Mouse (Mus musculus) forebrain, embryonic 15.5 days (tissue): Measurements from ENCODE around the gene Chrne. TPM values are rescaled to one million over a fixed set of nuclear protein-coding genes. Genes with fewer than 3 reads are reported as not detected.

Source experiments
- ATAC-seq: fragments of 200-750 bp; cut with Nextera tagmentation; replicated peaks from 2 replicates; pipeline ENCODE4 v1.8.0; 2017; ENCODE audit warnings: mild to moderate bottlenecking, moderate TSS enrichment, moderate library complexity
- H3K27ac ChIP-seq: fragments of 300-500 bp; sonication (generic); replicated peaks from 2 replicates; pipeline ENCODE4 v1.5.1; 2015; ENCODE audit warnings: mild to moderate bottlenecking, inconsistent platforms
- H3K27me3 ChIP-seq: fragments of 300-500 bp; sonication (generic); 2 replicates; pipeline ENCODE4 v1.6.1; 2015; ENCODE audit warnings: inconsistent platforms
- H3K36me3 ChIP-seq: fragments of 300-500 bp; sonication (generic); 2 replicates; pipeline ENCODE4 v1.6.1; 2015; ENCODE audit warnings: mild to moderate bottlenecking, inconsistent platforms
- H3K4me1 ChIP-seq: fragments of 300-500 bp; sonication (generic); 2 replicates; pipeline ENCODE4 v1.6.1; 2015; ENCODE audit warnings: inconsistent platforms
- H3K4me2 ChIP-seq: fragments of 300-500 bp; sonication (generic); replicated peaks from 2 replicates; pipeline ENCODE4 v1.6.1; 2015; ENCODE audit warnings: mild to moderate bottlenecking, inconsistent platforms
- H3K4me3 ChIP-seq: fragments of 300-500 bp; sonication (generic); 2 replicates; pipeline ENCODE4 v1.5.1; 2015; ENCODE audit warnings: mild to moderate bottlenecking, inconsistent platforms
- H3K9ac ChIP-seq: fragments of 300-500 bp; sonication (generic); replicated peaks from 2 replicates; pipeline ENCODE4 v1.6.1; 2015; ENCODE audit warnings: mild to moderate bottlenecking, inconsistent platforms
- H3K9me3 ChIP-seq: fragments of 300-500 bp; sonication (generic); 2 replicates; pipeline ENCODE4 v1.6.1; 2016; ENCODE audit warnings: inconsistent platforms
- WGBS: fragments of 180-500 bp; shearing (Covaris S2); methylation state at CpG from one replicate; pipeline ENCODE4 v1.1.7; 2015; ENCODE audit warnings: mixed read lengths; 5-methylcytosine and 5-hydroxymethylcytosine counted together
- polyA plus RNA-seq: library from polyadenylated mRNA; unstranded; fragments of >200 nt; fragmentation: Nextera tagmentation; extraction: Ambion mirVana; gene quantifications from 2 replicates; pipeline ENCODE4 v1.2.1, GENCODE M21; 2015

The Chrne gene
- polyA plus RNA-seq, 1 experiment from 2014 or later, result 0.34 TPM

DNA sequence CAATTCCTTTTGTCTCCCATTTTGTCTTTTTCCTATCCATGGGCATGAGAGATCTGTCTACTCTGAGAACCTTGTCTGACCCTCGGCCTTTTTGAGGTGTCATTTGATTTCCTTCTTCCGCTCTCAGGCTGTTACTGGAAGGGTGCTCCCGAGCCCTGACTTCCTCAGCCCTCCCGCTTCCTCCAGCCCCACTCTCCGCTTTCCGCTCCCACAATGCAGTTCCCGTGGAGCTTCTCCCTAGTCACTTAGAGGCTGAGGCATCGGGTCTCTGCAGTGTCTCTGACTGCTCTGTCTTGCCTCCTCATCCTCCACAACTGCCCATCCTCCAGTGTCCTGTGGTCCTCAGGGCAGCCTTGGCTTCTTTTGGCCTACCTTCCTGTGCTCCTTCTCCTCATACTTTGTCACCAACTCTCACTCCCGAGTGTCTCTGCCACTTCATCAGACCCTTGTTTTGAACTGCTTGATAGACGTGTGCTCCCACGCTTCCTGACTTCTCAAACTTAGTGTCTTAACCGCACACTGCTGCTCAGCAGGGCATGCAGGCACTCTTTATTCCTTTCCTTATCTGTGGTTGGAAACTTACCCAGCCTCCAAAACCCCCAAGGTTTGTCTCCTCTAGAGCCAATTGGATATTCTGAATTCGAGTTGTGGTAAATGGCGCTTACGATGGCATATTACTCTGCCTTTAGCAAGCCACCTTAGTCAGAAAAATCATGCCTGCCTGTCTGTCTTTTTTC is 24.6 kb downstream of the Chrne start:
- H3K4me1 ChIP-seq, result peaks cover 10% of the 10 kb centered on the region
- no peak overlapping the region for H3K27ac ChIP-seq
- H3K9me3 ChIP-seq, result no peaks in the 10 kb centered on the region
- no peak overlapping the region for H3K9ac ChIP-seq
- H3K4me3 ChIP-seq, result no peak overlapping the region
- no peak for ATAC-seq
- peaks cover 13% of the 10 kb centered on the region; the same call in 1 of the 2 replicates for H3K36me3 ChIP-seq
- no peaks in the 10 kb centered on the region for H3K27me3 ChIP-seq
- no peak overlapping the region for H3K4me2 ChIP-seq
- WGBS, result 90% methylated on average over 15 of the region's 15 CpGs

DNA sequence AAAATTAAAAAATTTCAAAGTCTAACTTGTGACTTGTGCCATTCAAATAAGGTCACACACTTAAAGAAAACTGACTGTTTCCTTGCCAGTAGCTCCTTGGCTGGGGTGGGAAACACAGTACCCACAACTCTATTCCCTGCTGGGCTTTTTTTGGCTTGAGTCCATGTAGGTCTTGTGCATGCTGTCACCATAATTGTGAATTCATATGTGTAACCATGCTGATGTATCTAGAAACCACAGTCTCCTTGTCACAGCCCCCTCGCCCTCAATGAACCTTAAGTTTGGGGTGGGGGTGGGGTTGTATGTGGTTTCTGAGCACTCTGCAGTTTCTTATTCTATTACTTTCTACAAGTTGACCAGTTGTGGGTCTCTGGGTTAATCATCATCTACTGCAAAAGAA is 27.3 kb downstream of the Chrne start:
- Histone ChIP-seq H3K4me3 (no peak overlapping the region), H3K4me2 (no peak overlapping the region), H3K36me3 (no peaks in the 10 kb centered on the region), H3K9me3 (no peaks in the 10 kb centered on the region), H3K9ac (no peak overlapping the region), H3K27me3 (no peaks in the 10 kb centered on the region), H3K4me1 (peaks cover 8% of the 10 kb centered on the region), H3K27ac (no peak overlapping the region)
- no peak for ATAC-seq
- 80% methylated on average over 1 of the region's 1 CpGs for WGBS

DNA sequence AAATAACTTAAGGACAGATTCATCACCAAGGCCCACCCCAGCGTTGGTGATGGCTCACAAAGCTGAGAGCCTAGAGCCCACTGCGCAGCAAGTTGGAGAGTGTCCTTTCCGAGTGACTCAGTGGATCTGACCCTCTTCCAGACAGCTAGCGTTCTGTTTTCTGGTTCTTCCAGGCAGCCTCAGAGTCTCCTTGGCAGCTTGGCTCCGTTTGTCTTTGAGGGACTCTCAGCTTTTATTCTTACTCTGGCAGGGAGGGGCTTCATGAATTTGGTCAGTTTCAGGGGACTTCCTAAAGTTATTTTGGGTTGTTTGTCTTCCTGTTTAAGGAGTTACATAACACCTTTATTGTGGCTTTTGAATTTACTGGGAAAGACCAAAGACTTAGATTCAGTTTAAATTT is 32.1 kb downstream of the Chrne start:
- Histone ChIP-seq H3K27ac (no peak overlapping the region), H3K27me3 (no peaks in the 10 kb centered on the region), H3K4me2 (no peak overlapping the region), H3K4me1 (peaks cover 19% of the 10 kb centered on the region), H3K4me3 (no peak overlapping the region), H3K9me3 (no peaks in the 10 kb centered on the region), H3K36me3 (no peaks in the 10 kb centered on the region), H3K9ac (no peak overlapping the region)
- ATAC-seq, result no peak
- 73% methylated on average over 5 of the region's 5 CpGs for WGBS

DNA sequence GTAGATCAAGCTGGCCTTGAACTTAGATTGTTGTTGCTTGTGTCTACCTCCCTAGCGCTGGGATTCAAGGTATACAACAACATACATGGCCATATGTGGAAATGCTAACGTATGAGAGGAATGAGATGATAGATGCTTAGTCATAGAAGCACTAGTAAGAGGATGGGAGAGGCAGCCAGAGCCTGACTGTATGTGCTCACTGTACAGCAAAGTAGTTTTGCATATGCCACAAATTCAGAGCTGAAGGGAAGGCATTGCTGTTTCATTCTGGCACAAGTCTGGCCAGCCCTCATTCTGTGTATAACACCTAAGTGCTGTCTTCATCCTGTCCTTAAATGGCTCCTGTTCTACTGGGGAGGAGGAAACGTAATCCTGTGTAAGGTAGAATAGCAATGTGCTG is 32.8 kb downstream of the Chrne start:
- ATAC-seq, result no peak
- H3K27ac ChIP-seq, result no peak overlapping the region
- WGBS, result 90% methylated on average over 3 of the region's 3 CpGs
- peaks cover 19% of the 10 kb centered on the region for H3K4me1 ChIP-seq
- H3K4me2 ChIP-seq, result no peak overlapping the region
- H3K36me3 ChIP-seq, result no peaks in the 10 kb centered on the region
- H3K4me3 ChIP-seq, result no peak overlapping the region
- no peaks in the 10 kb centered on the region for H3K27me3 ChIP-seq
- H3K9me3 ChIP-seq, result no peaks in the 10 kb centered on the region
- H3K9ac ChIP-seq, result no peak overlapping the region

DNA sequence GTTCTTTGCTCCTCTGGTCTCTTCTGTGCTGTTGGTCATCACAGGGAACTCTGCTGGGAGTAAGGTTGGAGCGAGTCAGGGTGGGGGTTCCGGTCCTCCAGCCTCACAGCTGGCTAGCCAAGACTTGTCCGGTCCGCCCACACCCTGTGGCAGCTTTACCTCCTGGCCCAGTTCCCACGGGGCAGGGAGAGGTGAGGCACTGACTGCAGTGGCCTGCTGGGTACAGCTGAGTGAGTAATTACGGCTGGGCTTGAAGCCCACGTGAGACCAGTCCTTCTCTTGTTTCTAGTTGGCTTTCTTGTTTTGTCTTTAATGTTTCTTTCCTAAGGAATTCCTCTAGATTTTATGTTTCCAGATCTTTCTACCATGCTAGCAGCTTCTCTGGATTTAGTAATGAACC is 33.6 kb downstream of the Chrne start:
- Histone ChIP-seq H3K9ac (no peak overlapping the region), H3K27ac (peak overlapping the region; percentile 2; the same call in 1 of the 2 replicates), H3K27me3 (no peaks in the 10 kb centered on the region)

DNA sequence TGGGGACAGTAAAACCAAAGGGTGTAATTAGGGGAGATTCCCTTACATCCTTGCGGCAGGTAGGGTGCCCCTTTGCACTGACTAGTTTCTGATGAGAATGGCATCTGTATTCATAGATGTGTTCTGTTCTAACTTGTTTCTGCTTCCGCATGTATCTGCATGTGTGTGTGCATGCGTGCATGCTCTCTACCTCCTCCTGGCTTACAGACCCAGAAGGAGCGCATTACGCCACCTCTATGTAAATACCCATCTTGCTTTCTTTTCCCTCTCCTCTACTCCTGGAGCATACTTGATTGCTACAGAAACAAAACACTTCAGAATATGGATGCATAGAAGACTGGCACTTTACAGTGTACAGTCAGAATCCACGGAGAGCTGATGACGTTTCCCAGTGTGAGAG is 35.2 kb downstream of the Chrne start:
- no peak overlapping the region for H3K4me2 ChIP-seq
- peak overlapping the region; percentile 54; the same call in 1 of the 2 replicates for H3K27ac ChIP-seq
- no peaks in the 10 kb centered on the region for H3K27me3 ChIP-seq
- H3K4me3 ChIP-seq, result no peak overlapping the region
- H3K36me3 ChIP-seq, result no peaks in the 10 kb centered on the region
- no peaks in the 10 kb centered on the region for H3K9me3 ChIP-seq
- peaks cover 30% of the 10 kb centered on the region for H3K4me1 ChIP-seq
- no peak overlapping the region for H3K9ac ChIP-seq
- WGBS, result 90% methylated on average over 7 of the region's 7 CpGs
- ATAC-seq, result no peak

More for the DNA sequence above, 33.6 kb downstream of the Chrne start:
- 37% methylated on average over 7 of the region's 7 CpGs for WGBS
- H3K4me3 ChIP-seq, result no peak overlapping the region
- H3K4me1 ChIP-seq, result peaks cover 19% of the 10 kb centered on the region
- ATAC-seq, result no peak
- no peaks in the 10 kb centered on the region for H3K36me3 ChIP-seq
- H3K4me2 ChIP-seq, result no peak overlapping the region
- no peaks in the 10 kb centered on the region for H3K9me3 ChIP-seq

DNA sequence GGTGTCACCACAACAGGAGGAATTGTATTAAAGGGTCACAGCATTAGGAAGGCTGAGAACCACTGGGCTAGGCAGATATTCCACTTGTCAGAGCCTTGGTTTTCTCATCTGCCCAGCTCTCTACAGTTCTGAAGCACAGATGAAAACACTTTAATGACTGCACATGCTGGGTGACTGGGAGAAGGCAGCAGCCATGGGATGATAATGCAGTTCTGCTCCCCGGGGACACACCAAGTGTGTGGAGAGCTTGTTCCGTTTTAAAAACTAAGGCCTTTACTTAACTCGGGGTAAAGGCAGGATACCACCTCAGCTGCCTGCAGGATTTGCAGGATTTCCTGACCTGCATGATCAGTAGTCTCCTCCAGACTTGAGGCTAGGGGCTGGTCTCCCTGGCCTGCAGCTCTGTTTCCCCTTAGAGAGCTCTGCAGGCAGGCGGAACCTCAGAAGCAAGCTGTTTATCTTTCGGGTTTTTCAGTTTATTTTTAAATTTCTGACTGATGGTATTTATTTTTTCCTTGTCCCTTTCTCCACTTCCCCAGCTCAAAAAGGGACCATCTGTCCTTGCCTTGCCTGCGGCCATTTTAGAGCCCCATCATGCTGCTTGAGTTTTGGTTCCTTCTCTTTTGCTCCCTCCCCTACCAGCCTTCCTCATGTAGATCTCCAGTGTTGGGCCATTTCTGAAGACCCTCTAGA is 35.8 kb downstream of the Chrne start:
- no peak overlapping the region for H3K4me3 ChIP-seq
- peak overlapping the region; percentile 54; the same call in 1 of the 2 replicates for H3K27ac ChIP-seq
- 75% methylated on average over 6 of the region's 6 CpGs for WGBS
- ATAC-seq, result no peak
- no peak overlapping the region for H3K9ac ChIP-seq
- no peaks in the 10 kb centered on the region for H3K27me3 ChIP-seq
- no peaks in the 10 kb centered on the region for H3K36me3 ChIP-seq
- H3K4me1 ChIP-seq, result peaks cover 35% of the 10 kb centered on the region
- no peak overlapping the region for H3K4me2 ChIP-seq
- H3K9me3 ChIP-seq, result no peaks in the 10 kb centered on the region

DNA sequence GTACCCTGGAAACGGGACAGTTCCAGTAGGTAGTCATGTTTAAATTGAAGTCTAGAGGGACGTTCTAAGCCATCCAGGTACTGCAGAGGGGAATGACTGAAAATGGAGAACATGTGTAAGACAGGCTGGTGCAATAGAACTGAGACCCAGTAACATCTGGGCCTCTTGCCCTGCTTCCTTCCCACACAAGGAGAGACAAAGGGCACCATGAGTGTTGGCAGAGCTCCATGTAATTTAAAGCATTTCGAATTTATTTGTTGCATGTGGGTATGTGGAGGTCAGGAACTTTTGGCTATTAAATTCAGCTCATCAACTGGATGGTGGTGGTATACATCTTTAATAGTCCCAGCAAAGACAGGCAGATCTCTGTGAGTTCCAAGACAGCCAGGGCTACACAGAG is 36.8 kb downstream of the Chrne start:
- peaks cover 45% of the 10 kb centered on the region for H3K4me1 ChIP-seq
- H3K27ac ChIP-seq, result no peak overlapping the region
- no peak overlapping the region for H3K4me2 ChIP-seq
- WGBS, result 76% methylated on average over 3 of the region's 3 CpGs
- no peaks in the 10 kb centered on the region for H3K9me3 ChIP-seq
- H3K27me3 ChIP-seq, result no peaks in the 10 kb centered on the region
- H3K36me3 ChIP-seq, result no peaks in the 10 kb centered on the region
- no peak overlapping the region for H3K4me3 ChIP-seq
- no peak for ATAC-seq
- no peak overlapping the region for H3K9ac ChIP-seq

DNA sequence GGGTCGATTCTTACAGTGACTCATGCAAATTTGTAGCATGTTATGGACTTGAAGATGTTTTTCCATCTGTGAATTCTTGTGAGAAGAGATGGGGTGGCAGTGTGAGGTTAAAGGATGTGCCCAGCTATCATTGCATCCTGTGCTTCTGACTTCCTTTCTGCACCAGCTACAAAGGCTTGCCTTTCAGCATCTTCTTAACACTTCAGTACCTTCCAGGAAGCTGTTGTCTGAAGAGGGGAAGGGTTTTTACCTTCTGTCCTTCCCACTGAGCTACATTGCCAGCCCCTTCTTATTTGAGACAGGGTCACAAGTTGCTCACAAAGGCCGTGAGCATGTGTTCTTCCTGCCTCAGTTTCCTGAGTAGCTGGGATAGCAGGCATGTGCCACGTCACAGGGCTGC is 38.1 kb downstream of the Chrne start:
- ATAC-seq, result no peak
- WGBS, result 77% methylated on average over 3 of the region's 3 CpGs
- Histone ChIP-seq H3K4me1 (peaks cover 50% of the 10 kb centered on the region), H3K27me3 (no peaks in the 10 kb centered on the region), H3K27ac (no peak overlapping the region), H3K9me3 (no peaks in the 10 kb centered on the region), H3K4me2 (no peak overlapping the region), H3K9ac (no peak overlapping the region), H3K4me3 (no peak overlapping the region), H3K36me3 (no peaks in the 10 kb centered on the region)

DNA sequence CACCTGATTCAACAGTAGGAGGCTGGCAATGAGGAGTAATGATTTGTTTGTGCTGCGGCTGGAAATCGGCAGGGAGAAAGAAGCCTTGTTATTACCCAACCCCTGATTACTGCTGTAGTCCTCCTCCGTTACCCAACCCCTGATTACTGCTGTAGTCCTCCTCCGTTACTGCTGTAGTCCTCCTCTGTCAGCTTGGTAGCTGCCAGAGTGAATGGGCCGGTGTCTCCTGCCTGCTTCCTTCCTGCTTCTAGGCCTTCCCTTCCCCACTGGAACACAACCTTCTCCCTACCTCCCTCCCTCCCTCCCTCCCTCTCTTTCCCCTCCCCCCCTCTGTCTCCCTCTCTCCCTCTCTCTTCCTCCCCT is 38.7 kb downstream of the Chrne start:
- Histone ChIP-seq H3K36me3 (no peaks in the 10 kb centered on the region), H3K4me2 (no peak overlapping the region), H3K27me3 (no peaks in the 10 kb centered on the region), H3K4me3 (no peak overlapping the region), H3K9me3 (no peaks in the 10 kb centered on the region), H3K4me1 (peaks cover 47% of the 10 kb centered on the region), H3K9ac (no peak overlapping the region), H3K27ac (no peak overlapping the region)
- ATAC-seq, result no peak
- WGBS, result 50% methylated on average over 5 of the region's 5 CpGs

DNA sequence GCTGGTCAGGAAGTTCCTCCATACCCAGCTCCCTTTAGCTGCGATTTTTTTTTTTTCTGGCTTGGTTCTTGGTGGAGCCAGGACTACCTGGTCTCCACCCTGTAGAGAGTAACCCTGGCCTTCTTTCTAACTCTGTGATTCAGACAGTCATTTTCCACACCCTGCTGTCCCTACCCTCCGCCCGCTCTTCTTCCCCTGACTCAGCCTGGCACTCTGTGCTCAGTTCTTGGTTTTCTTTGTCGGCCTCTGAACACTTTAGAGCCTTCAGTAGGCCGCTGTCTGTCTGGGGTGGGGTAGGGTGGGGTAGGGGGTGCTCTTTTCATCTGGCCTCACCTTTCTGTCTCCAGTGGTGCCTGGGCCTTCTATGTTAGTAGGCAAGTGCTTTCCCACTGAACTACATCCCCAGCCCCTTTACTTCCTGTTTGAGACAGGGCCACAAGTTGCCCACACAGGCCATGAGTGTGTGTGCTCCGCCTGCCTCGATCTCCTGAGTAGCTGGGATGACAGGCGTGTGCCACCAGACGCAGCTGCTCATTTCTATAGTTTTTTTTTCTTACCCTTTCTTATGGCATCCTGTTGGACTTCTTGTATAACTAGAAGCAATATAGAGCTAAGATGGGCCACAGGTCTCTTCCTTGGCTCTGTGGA is 39.2 kb downstream of the Chrne start:
- Histone ChIP-seq H3K36me3 (no peaks in the 10 kb centered on the region), H3K27me3 (no peaks in the 10 kb centered on the region), H3K4me1 (peaks cover 42% of the 10 kb centered on the region), H3K27ac (no peak overlapping the region), H3K9me3 (no peaks in the 10 kb centered on the region), H3K4me2 (no peak overlapping the region), H3K4me3 (no peak overlapping the region), H3K9ac (no peak overlapping the region)
- no peak for ATAC-seq
- WGBS, result 82% methylated on average over 9 of the region's 9 CpGs

DNA sequence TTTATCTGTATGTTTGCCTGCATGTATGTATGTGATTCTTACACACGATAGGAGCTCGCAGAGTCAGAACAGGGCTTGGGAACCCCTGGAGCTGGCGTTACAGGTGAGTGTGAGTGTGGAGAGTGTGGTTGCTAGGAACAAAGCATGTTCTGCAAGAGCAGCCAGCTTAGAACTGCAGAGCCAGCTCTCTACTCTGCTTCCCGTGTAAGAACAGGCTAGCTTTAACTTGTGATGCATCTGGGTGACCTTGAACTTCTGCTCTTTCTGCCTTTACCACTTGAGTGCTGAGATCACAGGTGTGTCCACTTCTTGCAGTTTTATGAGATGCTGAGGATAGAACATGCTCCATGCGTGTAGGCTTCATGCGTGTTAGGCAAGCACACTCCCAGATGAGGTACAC is 40.1 kb downstream of the Chrne start:
- Histone ChIP-seq H3K4me1 (peaks cover 37% of the 10 kb centered on the region), H3K27ac (no peak overlapping the region), H3K9ac (no peak overlapping the region), H3K27me3 (no peaks in the 10 kb centered on the region), H3K36me3 (no peaks in the 10 kb centered on the region), H3K9me3 (no peaks in the 10 kb centered on the region), H3K4me3 (no peak overlapping the region), H3K4me2 (no peak overlapping the region)
- 93% methylated on average over 6 of the region's 6 CpGs for WGBS
- no peak for ATAC-seq
